Mouse (Mus musculus): ENCODE results near the gene Cacna1i. TPM values are rescaled to one million over a fixed set of nuclear protein-coding genes. Genes with fewer than 3 reads are reported as not detected.

Cacna1i gene
- polyA plus RNA-seq, 1 experiment from 2014 or later, result 0.14 TPM

GRCm38 (mm10) chr15:80317841-80318530 is 30.9 kb downstream of the Cacna1i start:
- WGBS, result 65% methylated on average over 8 of the region's 8 CpGs
- Histone ChIP-seq H3K4me1 (replicated peaks; ENCODE audit: control insufficient read depth, insufficient read depth, low read length) (no peaks in the 10 kb centered on the region), H3K4me3 (ENCODE audit: low read depth, low read length) (no peak overlapping the region), H3K9ac (ENCODE audit: low read depth, low read length) (no peak overlapping the region), H3K9me3 (ENCODE audit: control insufficient read depth, low read length) (no peaks in the 10 kb centered on the region), H3K4me2 (no peak overlapping the region), H3K36me3 (ENCODE audit: control insufficient read depth, insufficient read depth, low read length) (no peaks in the 10 kb centered on the region), H3K27ac (ENCODE audit: low read depth, low read length) (no peak overlapping the region), H3K27me3 (replicated peaks; ENCODE audit: control insufficient read depth, insufficient read depth, low read length) (no peaks in the 10 kb centered on the region)
- ATAC-seq (replicated peaks; ENCODE audit: low FRiP score), result no peak
- no peak for DNase-seq (ENCODE audit: low spot score)

- Histone ChIP-seq H3K4me3 (ENCODE audit: low read depth, low read length) (no peak overlapping the region), H3K9me3 (ENCODE audit: control insufficient read depth, low read length) (no peaks in the 10 kb centered on the region), H3K4me2 (no peak overlapping the region), H3K9ac (ENCODE audit: low read depth, low read length) (no peak overlapping the region), H3K4me1 (replicated peaks; ENCODE audit: control insufficient read depth, insufficient read depth, low read length) (no peaks in the 10 kb centered on the region), H3K36me3 (ENCODE audit: control insufficient read depth, insufficient read depth, low read length) (no peaks in the 10 kb centered on the region), H3K27ac (ENCODE audit: low read depth, low read length) (no peak overlapping the region), H3K27me3 (replicated peaks; ENCODE audit: control insufficient read depth, insufficient read depth, low read length) (no peaks in the 10 kb centered on the region)
- WGBS, result 21% methylated on average over 11 of the region's 11 CpGs
- no peak for ATAC-seq (replicated peaks; ENCODE audit: low FRiP score)
- DNase-seq (ENCODE audit: low spot score), result no peak
Measured at GRCm38 (mm10) chr15:80318543-80319255, 31.7 kb downstream of the Cacna1i start.

GRCm38 (mm10) chr15:80319315-80319714 is 32.3 kb downstream of the Cacna1i start:
- no peaks in the 10 kb centered on the region for H3K4me1 ChIP-seq (replicated peaks; ENCODE audit: control insufficient read depth, insufficient read depth, low read length)
- no peak overlapping the region for H3K4me2 ChIP-seq
- H3K9me3 ChIP-seq (ENCODE audit: control insufficient read depth, low read length), result no peaks in the 10 kb centered on the region
- no peaks in the 10 kb centered on the region for H3K27me3 ChIP-seq (replicated peaks; ENCODE audit: control insufficient read depth, insufficient read depth, low read length)
- WGBS, result 58% methylated on average over 2 of the region's 2 CpGs
- H3K9ac ChIP-seq (ENCODE audit: low read depth, low read length), result no peak overlapping the region
- DNase-seq (ENCODE audit: low spot score), result no peak
- H3K27ac ChIP-seq (ENCODE audit: low read depth, low read length), result no peak overlapping the region
- H3K36me3 ChIP-seq (ENCODE audit: control insufficient read depth, insufficient read depth, low read length), result no peaks in the 10 kb centered on the region
- ATAC-seq (replicated peaks; ENCODE audit: low FRiP score), result no peak
- H3K4me3 ChIP-seq (ENCODE audit: low read depth, low read length), result no peak overlapping the region

- DNase-seq (ENCODE audit: low spot score) (no peak), ATAC-seq (replicated peaks; ENCODE audit: low FRiP score) (no peak)
- WGBS, result 79% methylated on average over 6 of the region's 6 CpGs
- Histone ChIP-seq H3K27me3 (replicated peaks; ENCODE audit: control insufficient read depth, insufficient read depth, low read length) (no peaks in the 10 kb centered on the region; the same call in 1 of the 2 replicates), H3K9ac (ENCODE audit: low read depth, low read length) (no peak overlapping the region), H3K4me3 (ENCODE audit: low read depth, low read length) (no peak overlapping the region), H3K36me3 (ENCODE audit: control insufficient read depth, insufficient read depth, low read length) (no peaks in the 10 kb centered on the region), H3K4me1 (replicated peaks; ENCODE audit: control insufficient read depth, insufficient read depth, low read length) (no peaks in the 10 kb centered on the region), H3K4me2 (no peak overlapping the region), H3K27ac (ENCODE audit: low read depth, low read length) (no peak overlapping the region), H3K9me3 (ENCODE audit: control insufficient read depth, low read length) (no peaks in the 10 kb centered on the region)
Measured at GRCm38 (mm10) chr15:80319921-80320320, 32.9 kb downstream of the Cacna1i start.

- ATAC-seq (replicated peaks; ENCODE audit: low FRiP score) (no peak), DNase-seq (ENCODE audit: low spot score) (no peak)
- Histone ChIP-seq H3K4me3 (ENCODE audit: low read depth, low read length) (no peak overlapping the region), H3K4me1 (replicated peaks; ENCODE audit: control insufficient read depth, insufficient read depth, low read length) (no peaks in the 10 kb centered on the region), H3K27ac (ENCODE audit: low read depth, low read length) (no peak overlapping the region), H3K27me3 (replicated peaks; ENCODE audit: control insufficient read depth, insufficient read depth, low read length) (no peaks in the 10 kb centered on the region; the same call in 1 of the 2 replicates), H3K36me3 (ENCODE audit: control insufficient read depth, insufficient read depth, low read length) (no peaks in the 10 kb centered on the region), H3K9me3 (ENCODE audit: control insufficient read depth, low read length) (no peaks in the 10 kb centered on the region), H3K9ac (ENCODE audit: low read depth, low read length) (no peak overlapping the region), H3K4me2 (no peak overlapping the region)
- 51% methylated on average over 2 of the region's 2 CpGs for WGBS
Measured at GRCm38 (mm10) chr15:80325207-80325606, 38.2 kb downstream of the Cacna1i start.

- Histone ChIP-seq H3K27me3 (replicated peaks; ENCODE audit: control insufficient read depth, insufficient read depth, low read length) (no peaks in the 10 kb centered on the region; the same call in 1 of the 2 replicates), H3K4me1 (replicated peaks; ENCODE audit: control insufficient read depth, insufficient read depth, low read length) (no peaks in the 10 kb centered on the region), H3K4me2 (no peak overlapping the region), H3K9me3 (ENCODE audit: control insufficient read depth, low read length) (no peaks in the 10 kb centered on the region), H3K9ac (ENCODE audit: low read depth, low read length) (no peak overlapping the region), H3K4me3 (ENCODE audit: low read depth, low read length) (no peak overlapping the region), H3K36me3 (ENCODE audit: control insufficient read depth, insufficient read depth, low read length) (no peaks in the 10 kb centered on the region), H3K27ac (ENCODE audit: low read depth, low read length) (no peak overlapping the region)
- ATAC-seq (replicated peaks; ENCODE audit: low FRiP score) (no peak), DNase-seq (ENCODE audit: low spot score) (no peak)
- 73% methylated on average over 9 of the region's 9 CpGs for WGBS
Measured at GRCm38 (mm10) chr15:80325756-80326155, 38.7 kb downstream of the Cacna1i start.

GRCm38 (mm10) chr15:80326947-80327346 is 39.9 kb downstream of the Cacna1i start:
- H3K27me3 ChIP-seq (replicated peaks; ENCODE audit: control insufficient read depth, insufficient read depth, low read length), result no peaks in the 10 kb centered on the region; the same call in 1 of the 2 replicates
- H3K9ac ChIP-seq (ENCODE audit: low read depth, low read length), result no peak overlapping the region
- H3K4me1 ChIP-seq (replicated peaks; ENCODE audit: control insufficient read depth, insufficient read depth, low read length), result no peaks in the 10 kb centered on the region
- ATAC-seq (replicated peaks; ENCODE audit: low FRiP score) (no peak), DNase-seq (ENCODE audit: low spot score) (no peak)
- H3K36me3 ChIP-seq (ENCODE audit: control insufficient read depth, insufficient read depth, low read length), result no peaks in the 10 kb centered on the region
- H3K4me2 ChIP-seq, result no peak overlapping the region
- H3K4me3 ChIP-seq (ENCODE audit: low read depth, low read length), result no peak overlapping the region
- WGBS, result 80% methylated on average over 4 of the region's 4 CpGs
- no peaks in the 10 kb centered on the region for H3K9me3 ChIP-seq (ENCODE audit: control insufficient read depth, low read length)
- H3K27ac ChIP-seq (ENCODE audit: low read depth, low read length), result no peak overlapping the region

GRCm38 (mm10) chr15:80327743-80328540 is 40.9 kb downstream of the Cacna1i start:
- WGBS, result 82% methylated on average over 13 of the region's 13 CpGs

More at GRCm38 (mm10) chr15:80327743-80328540, 40.9 kb downstream of the Cacna1i start:
- Histone ChIP-seq H3K27ac (ENCODE audit: low read depth, low read length) (no peak overlapping the region), H3K9me3 (ENCODE audit: control insufficient read depth, low read length) (no peaks in the 10 kb centered on the region), H3K4me3 (ENCODE audit: low read depth, low read length) (no peak overlapping the region), H3K4me1 (replicated peaks; ENCODE audit: control insufficient read depth, insufficient read depth, low read length) (no peaks in the 10 kb centered on the region), H3K9ac (ENCODE audit: low read depth, low read length) (no peak overlapping the region), H3K4me2 (no peak overlapping the region), H3K36me3 (ENCODE audit: control insufficient read depth, insufficient read depth, low read length) (no peaks in the 10 kb centered on the region), H3K27me3 (replicated peaks; ENCODE audit: control insufficient read depth, insufficient read depth, low read length) (peaks cover 3% of the 10 kb centered on the region)
- ATAC-seq (replicated peaks; ENCODE audit: low FRiP score), result no peak
- no peak for DNase-seq (ENCODE audit: low spot score)
